Mouse (Mus musculus): ENCODE results near the gene Zfp341.

Gene Zfp341

GRCm38 (mm10) chr2:154638521-154638920 lies 25.4 kb downstream of the Zfp341 start:
- DNase-seq = no peak

DNA sequence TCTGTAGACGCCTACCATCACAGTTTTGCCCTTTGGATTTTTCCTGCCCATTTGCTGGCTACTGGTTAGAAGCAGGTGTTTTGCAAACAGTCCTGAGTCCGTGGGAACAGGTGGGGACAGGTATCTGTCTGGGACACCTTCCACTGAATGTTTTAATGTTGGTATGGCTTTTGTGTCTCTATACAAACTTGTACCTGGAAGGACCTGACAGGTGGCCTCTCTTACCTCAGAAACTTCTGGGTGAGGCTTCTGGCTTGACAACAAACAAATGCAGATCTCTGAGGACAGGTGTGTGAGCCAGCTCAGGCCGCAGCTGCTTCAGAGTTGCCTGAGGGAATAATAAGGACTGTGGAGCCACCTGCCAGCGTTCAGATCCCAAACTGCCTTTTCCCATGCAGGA lies 26.0 kb downstream of the Zfp341 start:
- DNase-seq = no peak

DNA sequence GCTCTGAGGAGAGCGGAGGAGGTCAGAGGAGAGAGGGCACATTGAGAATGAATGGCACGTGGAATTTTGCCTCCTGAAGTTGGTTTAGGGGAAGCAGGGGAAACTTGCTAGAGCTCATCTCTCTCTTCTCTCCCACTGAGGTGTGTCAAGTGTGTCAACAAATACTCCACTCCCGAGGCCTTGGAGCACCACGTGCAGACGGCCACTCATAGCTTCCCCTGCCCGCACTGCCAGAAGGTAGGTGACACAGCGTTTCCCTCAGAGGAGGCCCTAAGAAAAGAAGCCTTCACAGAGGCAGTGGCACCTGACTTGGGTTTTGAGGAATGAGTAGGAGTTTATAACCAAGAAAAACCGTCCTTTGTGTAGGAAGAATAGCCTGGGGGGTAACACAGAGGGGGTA lies 28.1 kb downstream of the Zfp341 start:
- no peak for DNase-seq

- DNase-seq = peak; percentile 43
Measured at GRCm38 (mm10) chr2:154642005-154642459, 28.9 kb downstream of the Zfp341 start.

DNA sequence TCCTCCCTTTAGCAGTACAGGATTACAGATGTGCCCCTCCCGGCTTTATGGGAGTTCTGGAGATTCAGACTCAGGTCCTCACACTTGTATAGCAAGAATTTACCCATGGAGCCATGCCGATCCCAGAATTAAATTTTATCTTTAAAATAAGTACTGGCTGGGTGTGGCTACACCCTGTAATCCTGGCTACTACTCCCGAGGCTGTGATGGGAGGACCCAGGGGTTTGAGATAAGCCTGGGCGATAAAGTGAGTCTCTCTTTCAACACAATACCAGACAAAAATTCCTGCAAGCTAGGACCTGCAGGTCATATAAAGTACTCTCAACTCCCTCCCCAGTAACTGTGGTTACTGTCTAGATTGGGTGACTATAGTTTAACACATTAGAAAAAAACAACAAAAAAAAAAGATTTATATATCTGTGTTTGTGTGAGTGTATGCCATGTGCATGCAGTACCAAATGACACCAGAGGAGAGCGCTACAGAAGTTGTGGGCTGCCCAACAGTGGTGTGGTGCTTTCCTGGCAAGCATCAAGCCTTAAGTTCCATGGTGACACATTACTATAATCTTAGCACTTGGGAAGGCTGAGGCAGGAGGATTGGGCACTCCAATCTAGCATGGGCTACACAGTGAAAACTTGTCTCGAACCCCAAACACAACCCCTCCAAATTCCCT lies 29.8 kb downstream of the Zfp341 start:
- no peak for DNase-seq

DNA sequence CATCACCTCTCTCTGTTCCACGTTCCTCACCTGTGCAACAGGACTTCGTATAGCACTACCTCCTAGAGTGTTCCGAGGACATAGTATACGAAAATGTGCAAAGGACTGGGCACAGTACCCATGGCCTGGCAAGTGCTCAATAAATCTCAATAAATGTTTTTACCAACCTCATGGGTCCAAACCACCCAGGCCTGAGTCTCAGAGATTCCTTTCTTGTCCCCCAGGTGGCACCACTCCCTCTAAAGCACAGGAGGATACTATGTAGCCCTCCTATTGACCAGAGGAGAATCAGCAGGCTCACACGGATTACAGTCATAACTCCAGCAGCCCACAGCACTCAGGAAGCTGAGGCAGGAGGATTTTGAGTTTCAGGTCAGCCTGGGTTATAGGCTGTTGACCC lies 33.5 kb downstream of the Zfp341 start:
- peak; percentile 53 for DNase-seq

DNA sequence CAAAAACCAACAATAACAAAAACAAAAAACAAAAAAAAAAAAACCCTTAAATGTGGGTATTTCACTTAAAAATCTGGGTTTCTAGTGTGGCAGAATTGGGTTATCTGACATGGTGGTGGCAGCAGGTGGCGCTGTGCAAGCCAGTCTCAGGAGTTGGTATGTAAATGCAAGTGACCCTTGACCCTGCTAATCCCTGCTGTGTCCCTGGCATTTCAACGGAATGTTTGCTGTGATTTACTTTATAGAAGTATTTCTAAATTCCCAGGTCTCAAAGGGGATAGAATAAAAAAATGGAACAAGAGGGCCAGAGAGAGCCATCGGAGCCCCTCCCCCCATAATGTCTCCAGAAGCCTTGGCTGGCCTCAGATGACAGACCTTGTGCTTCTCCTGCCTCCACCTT lies 35.0 kb downstream of the Zfp341 start:
- DNase-seq = peak; percentile 70

DNA sequence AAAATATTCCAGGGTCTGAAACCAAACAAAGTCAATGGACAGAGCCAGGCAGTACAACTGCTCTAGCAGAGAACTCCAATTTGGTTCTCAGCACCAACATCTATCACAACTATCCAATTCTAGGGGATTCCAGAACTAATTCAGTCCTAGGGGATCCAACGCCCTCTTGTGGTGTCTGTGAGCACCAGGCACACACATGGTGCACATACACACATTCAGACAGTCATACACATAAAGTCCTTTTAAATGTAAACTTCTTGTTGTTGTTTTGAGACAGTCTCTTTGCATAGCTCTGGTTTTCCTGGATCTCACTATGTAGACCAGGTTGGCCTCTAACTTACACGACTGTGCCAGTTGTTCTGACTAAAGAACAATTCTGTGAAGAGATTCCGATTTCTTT lies 37.3 kb downstream of the Zfp341 start:
- DNase-seq = no peak

- DNase-seq = peak; percentile 77
Measured at GRCm38 (mm10) chr2:154651363-154651762, 38.3 kb downstream of the Zfp341 start, which contains the start of gene Chmp4b. Chmp4b (plus strand) TSS chr2:154651705.

DNA sequence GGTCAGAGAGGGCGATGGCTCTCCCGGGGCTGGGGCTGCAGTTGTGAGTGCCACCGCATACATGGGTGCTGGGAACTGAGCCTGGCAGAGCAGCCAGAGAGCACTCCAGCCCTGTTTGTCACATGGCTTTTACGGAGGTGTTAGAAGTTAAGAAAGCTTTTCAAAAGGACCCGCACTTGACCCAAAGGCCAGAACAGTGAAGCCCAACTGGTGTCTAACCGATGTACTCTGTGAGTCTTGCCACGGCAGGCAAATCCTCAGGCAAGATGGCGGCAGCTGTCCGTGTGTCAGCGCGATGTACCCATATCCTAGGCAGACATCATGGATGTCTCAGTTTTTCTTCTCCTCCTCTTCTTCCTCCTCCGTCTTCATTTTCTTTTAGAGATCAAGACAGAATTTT lies 41.9 kb downstream of the Zfp341 start:
- no peak for DNase-seq

GRCm38 (mm10) chr2:154655878-154656414 lies 42.8 kb downstream of the Zfp341 start:
- no peak for DNase-seq

- peak; percentile 98 for DNase-seq
Measured at GRCm38 (mm10) chr2:154656710-154657485, 43.8 kb downstream of the Zfp341 start.

GRCm38 (mm10) chr2:154657486-154658237 lies 44.6 kb downstream of the Zfp341 start:
- peak; percentile 43 for DNase-seq

DNA sequence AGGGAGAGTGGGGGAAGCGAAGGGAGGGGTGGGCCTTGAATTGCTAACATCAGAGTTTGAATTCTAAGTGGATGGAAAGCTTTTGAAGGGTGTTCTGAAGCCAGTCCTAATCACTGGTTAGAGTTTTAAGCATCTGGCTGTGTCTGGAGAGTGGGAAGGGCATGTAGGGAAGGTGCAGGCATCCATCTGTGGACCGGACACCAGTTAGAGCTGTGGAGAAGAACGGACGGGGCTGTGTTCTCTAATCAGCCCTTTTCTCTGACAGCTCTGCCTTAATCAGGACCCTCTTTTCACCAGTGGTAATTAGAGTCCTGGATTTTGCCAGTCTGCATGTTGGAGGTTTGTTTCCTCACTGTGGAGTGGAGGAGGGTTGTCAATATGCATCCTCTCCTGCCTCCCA lies 46.0 kb downstream of the Zfp341 start:
- DNase-seq = no peak

DNA sequence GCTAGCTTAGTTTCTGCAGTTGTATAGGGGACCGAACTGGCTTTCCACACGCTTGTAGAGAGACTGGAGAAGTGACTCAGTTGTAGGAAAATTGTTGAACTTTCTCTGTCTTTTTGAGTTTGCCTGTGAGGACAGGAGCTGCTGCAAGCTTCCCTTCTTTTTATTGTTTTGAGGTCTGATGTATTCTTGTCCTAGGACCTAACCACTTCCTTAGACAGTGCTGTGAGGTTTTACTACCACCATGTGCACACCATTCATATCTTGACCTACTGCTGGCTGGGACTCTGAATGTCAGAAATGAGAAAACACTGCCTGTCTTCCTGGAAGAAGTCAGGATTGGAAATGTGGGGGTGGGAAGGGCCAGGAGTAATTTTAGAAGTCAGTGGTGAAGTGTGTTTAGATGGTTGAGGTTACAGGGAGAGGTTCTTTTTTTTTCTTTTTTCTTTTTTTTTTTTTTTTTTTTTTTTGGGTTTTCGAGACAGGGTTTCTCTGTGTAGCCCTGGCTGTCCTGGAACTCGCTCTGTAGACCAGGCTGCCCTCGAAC lies 46.5 kb downstream of the Zfp341 start:
- DNase-seq = no peak

DNA sequence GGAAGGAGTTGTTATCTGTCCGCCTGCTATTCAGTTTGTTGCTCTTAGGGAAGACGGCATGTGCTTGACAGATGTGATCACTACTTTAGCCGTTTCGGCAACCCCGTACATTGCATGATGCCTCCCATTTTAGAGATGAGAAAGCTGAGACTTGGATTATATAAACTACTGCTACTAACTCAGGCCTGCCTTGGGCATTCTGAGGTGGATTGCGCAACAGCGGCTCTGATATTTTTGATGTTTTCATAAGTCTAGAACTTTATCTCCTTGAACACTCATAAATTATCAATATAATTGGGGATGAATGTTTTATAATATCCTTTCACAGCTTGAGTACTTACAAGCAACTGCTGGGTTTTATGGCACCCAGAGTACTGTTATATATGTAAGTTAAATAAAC lies 55.6 kb downstream of the Zfp341 start:
- DNase-seq = no peak

DNA sequence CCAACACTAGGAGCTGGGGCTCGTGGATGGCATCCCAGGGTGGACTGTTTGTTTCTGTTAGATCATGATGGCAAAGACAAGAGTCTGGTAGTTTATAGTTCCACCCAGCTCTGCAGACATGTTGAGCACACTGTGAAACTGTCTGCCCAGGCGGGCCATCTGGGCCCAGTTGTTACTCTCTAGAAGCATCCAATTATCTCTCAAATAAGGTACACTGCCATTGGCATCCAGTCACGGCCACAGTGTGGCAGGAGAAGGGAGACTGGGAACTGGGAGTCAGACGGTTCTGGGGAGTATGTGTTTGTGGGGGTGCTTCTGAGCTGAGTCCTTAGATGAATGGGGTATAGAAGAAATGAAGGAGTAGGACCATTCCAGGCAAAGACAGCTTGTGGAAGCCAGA lies 57.0 kb downstream of the Zfp341 start:
- no peak for DNase-seq

GRCm38 (mm10) chr2:154670741-154671140 lies 57.6 kb downstream of the Zfp341 start:
- DNase-seq = no peak

DNA sequence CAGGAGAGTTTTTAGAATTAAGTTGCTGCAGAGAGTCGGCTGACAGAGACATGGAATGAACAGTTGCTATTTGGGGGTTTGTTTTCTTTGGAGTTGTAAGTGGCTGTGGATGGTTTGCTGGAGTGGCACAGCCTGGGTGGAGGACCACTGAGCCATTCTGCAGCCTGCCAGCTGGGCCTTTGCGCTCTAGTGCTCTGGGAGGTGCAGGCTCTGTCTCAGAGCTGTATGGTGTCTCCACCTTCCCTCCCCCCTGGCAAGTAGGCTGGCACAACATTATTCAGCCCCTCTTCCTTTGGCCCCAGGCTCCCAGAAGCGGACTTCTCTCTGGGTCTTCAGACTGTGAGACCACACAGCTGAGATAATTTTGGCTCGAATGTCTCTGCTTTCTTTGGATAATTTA lies 60.9 kb downstream of the Zfp341 start:
- no peak for DNase-seq

GRCm38 (mm10) chr2:154676653-154677609 lies 63.8 kb downstream of the Zfp341 start:
- peak; percentile 38 for DNase-seq

DNA sequence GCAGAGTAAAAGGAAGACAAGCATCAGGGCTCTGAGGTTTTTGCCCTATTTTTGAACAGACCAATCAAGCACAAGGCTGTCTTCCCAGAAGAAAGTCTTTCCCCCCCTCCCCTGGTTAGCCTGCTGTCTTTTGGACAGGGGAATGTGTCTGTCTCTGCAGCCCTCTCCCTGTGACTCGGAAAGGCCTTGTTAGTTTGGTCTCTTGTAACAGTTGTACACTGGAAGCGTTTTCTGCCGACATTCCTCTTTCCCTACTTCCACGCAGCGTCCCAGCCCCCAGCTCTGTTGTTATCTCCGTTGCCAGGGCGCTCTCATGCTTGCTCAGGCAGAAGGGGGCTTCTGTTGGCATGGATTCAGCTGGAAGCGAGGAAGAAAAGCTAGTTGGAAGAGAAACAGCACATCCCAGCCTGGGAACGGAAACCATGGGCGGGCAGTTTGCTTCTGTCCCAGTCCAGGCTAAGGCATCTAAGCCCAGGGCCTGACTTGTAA lies 64.6 kb downstream of the Zfp341 start:
- peak; percentile 87 for DNase-seq

DNA sequence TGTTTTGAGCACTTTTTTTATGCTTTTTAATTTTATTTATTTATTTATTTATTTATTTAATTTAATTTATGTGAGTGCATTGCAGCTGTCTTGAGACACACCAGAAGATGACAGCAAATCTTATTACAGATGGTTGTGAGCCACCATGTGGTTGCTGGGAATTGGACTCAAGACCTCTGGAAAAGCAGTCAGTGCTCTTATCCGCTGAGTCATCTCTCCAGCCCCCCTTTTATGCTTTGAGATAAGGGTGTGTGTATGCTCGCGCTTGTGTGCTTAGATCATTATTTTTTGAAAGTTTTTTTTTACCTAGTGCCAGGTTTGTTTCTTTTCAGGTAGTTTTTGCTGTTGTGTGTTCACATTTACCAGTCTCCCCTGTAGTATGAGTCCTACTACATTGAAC lies 65.9 kb downstream of the Zfp341 start:
- DNase-seq = no peak
